Mouse (Mus musculus) liver, embryonic 14.5 days (tissue): ENCODE results near the gene Hoxb4. TPM values are rescaled to one million over a fixed set of nuclear protein-coding genes. Genes with fewer than 3 reads are reported as not detected.

ENCODE experiments used
- ATAC-seq: fragments of 200-750 bp; cut with Nextera tagmentation; 2 replicates; pipeline ENCODE4 v1.8.0; 2017; ENCODE audit warnings: moderate number of reproducible peaks, mild to moderate bottlenecking, moderate library complexity; ENCODE audit not compliant: insufficient read depth
- DNase-seq, 3 experiments: peaks; one replicate each; pipeline ENCODE4 v3.0.0-alpha.2; 2012 to 2013; ENCODE audit warnings: low read depth in 3 of 3, low spot score in 3 of 3
- H3K27ac ChIP-seq: fragments of 300-500 bp; sonication (generic); 2 replicates; pipeline ENCODE4 v1.5.1; 2014; ENCODE audit warnings: moderate library complexity, mild to moderate bottlenecking, control low read depth, inconsistent platforms
- H3K27me3 ChIP-seq: fragments of 300-500 bp; sonication (generic); 2 replicates; pipeline ENCODE4 v1.6.1; 2014; ENCODE audit warnings: mild to moderate bottlenecking, low read length, moderate library complexity; ENCODE audit not compliant: control insufficient read depth, insufficient read depth
- H3K36me3 ChIP-seq: fragments of 300-500 bp; sonication (generic); replicated peaks from 2 replicates; pipeline ENCODE4 v1.6.1; 2014; ENCODE audit warnings: low read depth; ENCODE audit not compliant: control insufficient read depth, insufficient read depth
- H3K4me1 ChIP-seq, 2 experiments: fragments of 200-500 bp in 1 of 2; fragments of 300-500 bp in 1 of 2; sonication (generic) in 1 of 2; replicated peaks; 2 replicates each; pipeline ENCODE4 v1.6.1; 2012 to 2014; ENCODE audit warnings: antibody characterized with exemption in 1 of 2, inconsistent platforms in 1 of 2, low read length in 1 of 2; ENCODE audit not compliant: control insufficient read depth in 2 of 2, insufficient read depth in 2 of 2
- H3K4me2 ChIP-seq: fragments of 300-500 bp; sonication (generic); 2 replicates; pipeline ENCODE4 v1.6.1; 2014; ENCODE audit warnings: low read depth, mild to moderate bottlenecking, control low read depth, moderate library complexity
- H3K4me3 ChIP-seq, 2 experiments: fragments of 200-500 bp in 1 of 2; fragments of 300-500 bp in 1 of 2; sonication (generic) in 1 of 2; 2 replicates each; pipeline ENCODE4 v1.5.1; 2012 to 2014; ENCODE audit warnings: low read depth in 2 of 2, low read length in 2 of 2, mild to moderate bottlenecking in 2 of 2, control low read depth in 1 of 2, inconsistent platforms in 1 of 2, moderate library complexity in 1 of 2; ENCODE audit not compliant: insufficient read depth in 1 of 2
- H3K9ac ChIP-seq: fragments of 300-500 bp; sonication (generic); replicated peaks from 2 replicates; pipeline ENCODE4 v1.6.1; 2014; ENCODE audit warnings: mild to moderate bottlenecking, control low read depth, moderate library complexity
- H3K9me3 ChIP-seq: fragments of 300-500 bp; sonication (generic); 2 replicates; pipeline ENCODE4 v1.6.1; 2016; ENCODE audit warnings: low read length, mixed read lengths; ENCODE audit not compliant: control insufficient read depth
- CTCF ChIP-seq: IDR thresholded peaks from 2 replicates; pipeline ENCODE4 v1.5.1; 2016; ENCODE audit warnings: antibody characterized with exemption, low read depth, control low read depth
- EP300 ChIP-seq: IDR thresholded peaks from 2 replicates; pipeline ENCODE4 v1.6.1; 2016; ENCODE audit warnings: antibody characterized with exemption, low read depth
- whole genome bisulfite sequencing: fragments of 180-500 bp; shearing (Covaris S2); extraction: QIAGEN DNeasy Blood & Tissue Kit; methylation state at CpG from one replicate; pipeline ENCODE4 v1.1.7; 2014; ENCODE audit not compliant: insufficient replicate concordance; 5-methylcytosine and 5-hydroxymethylcytosine counted together
- polyA plus RNA-seq, 2 experiments: library from polyadenylated mRNA; depleted of rRNA in 1 of 2; stranded (reverse) in 1 of 2; unstranded in 1 of 2; fragments of >200 nt; fragmentation: Nextera tagmentation in 1 of 2; extraction: Ambion mirVana in 1 of 2; gene quantifications; 2 replicates each; pipeline versions ENCODE4 v1.2.1 to v1.2.3; 2012 to 2014

The Hoxb4 gene
- polyA plus RNA-seq, 2 experiments: 0.06 to 0.48 TPM

GRCm38 (mm10) chr11:96363807-96364206 is 45.7 kb downstream of the Hoxb4 start:
- no peak for DNase-seq
- H3K9ac ChIP-seq: no peak overlapping the region
- TF ChIP-seq CTCF: no peak
- no peak for TF ChIP-seq EP300
- no peaks in the 10 kb centered on the region for H3K4me1 ChIP-seq
- H3K36me3 ChIP-seq: no peaks in the 10 kb centered on the region
- no peak overlapping the region for H3K27ac ChIP-seq
- H3K27me3 ChIP-seq: peaks cover 53% of the 10 kb centered on the region
- H3K9me3 ChIP-seq: no peaks in the 10 kb centered on the region
- no peak overlapping the region for H3K4me2 ChIP-seq
- no peak for ATAC-seq
- no peak overlapping the region for H3K4me3 ChIP-seq
- WGBS: 13% methylated on average over 5 of the region's 5 CpGs

GRCm38 (mm10) chr11:96365441-96366091 is 47.5 kb downstream of the Hoxb4 start, which contains the start of gene Hoxb1:
TSS of gene Hoxb1 (plus strand) at chr11:96365752.
- TF ChIP-seq CTCF (no peak), EP300 (no peak)
- WGBS: 10% methylated on average over 26 of the region's 26 CpGs
- H3K27ac ChIP-seq: no peak within 1 kb of the TSS
- DNase-seq: no peak
- H3K27me3 ChIP-seq: peaks cover 56% of the 10 kb centered on the region
- H3K36me3 ChIP-seq: no peaks in the 10 kb centered on the region
- no peak for ATAC-seq
- H3K9ac ChIP-seq: no peak within 1 kb of the TSS
- no peaks in the 10 kb centered on the region for H3K4me1 ChIP-seq
- no peak within 1 kb of the TSS for H3K4me2 ChIP-seq
- no peaks in the 10 kb centered on the region for H3K9me3 ChIP-seq
- no peak within 1 kb of the TSS for H3K4me3 ChIP-seq

GRCm38 (mm10) chr11:96366092-96367041 is 48.3 kb downstream of the Hoxb4 start:
- Histone ChIP-seq H3K4me3 (no peak overlapping the region), H3K36me3 (no peaks in the 10 kb centered on the region), H3K9ac (no peak overlapping the region), H3K9me3 (no peaks in the 10 kb centered on the region), H3K27ac (no peak overlapping the region), H3K27me3 (peaks cover 56% of the 10 kb centered on the region), H3K4me2 (no peak overlapping the region), H3K4me1 (no peaks in the 10 kb centered on the region)
- TF ChIP-seq EP300 (no peak), CTCF (no peak)
- DNase-seq: no peak
- 2% methylated on average over 47 of the region's 47 CpGs for WGBS
- no peak for ATAC-seq

- Histone ChIP-seq H3K27ac (no peak overlapping the region), H3K4me2 (no peak overlapping the region), H3K9ac (no peak overlapping the region), H3K9me3 (no peaks in the 10 kb centered on the region), H3K4me3 (no peak overlapping the region), H3K4me1 (no peaks in the 10 kb centered on the region), H3K27me3 (peaks cover 60% of the 10 kb centered on the region), H3K36me3 (no peaks in the 10 kb centered on the region)
- 17% methylated on average over 6 of the region's 6 CpGs for WGBS
- no peak for TF ChIP-seq CTCF
- DNase-seq (no peak), ATAC-seq (no peak)
These were observed 49.1 kb downstream of the Hoxb4 start for GRCm38 (mm10) chr11:96367141-96367540.

- Histone ChIP-seq H3K4me3 (no peak overlapping the region), H3K9me3 (no peaks in the 10 kb centered on the region), H3K4me1 (no peaks in the 10 kb centered on the region), H3K9ac (no peak overlapping the region), H3K27ac (no peak overlapping the region), H3K27me3 (peaks cover 63% of the 10 kb centered on the region), H3K4me2 (no peak overlapping the region), H3K36me3 (no peaks in the 10 kb centered on the region)
- no peak for TF ChIP-seq CTCF
- no peak for TF ChIP-seq EP300
- 37% methylated on average over 5 of the region's 5 CpGs for whole genome bisulfite sequencing
- DNase-seq (no peak), ATAC-seq (no peak)
These were observed 50.6 kb downstream of the Hoxb4 start for GRCm38 (mm10) chr11:96368686-96369085.
